Mouse (Mus musculus) bone marrow, adult 2 months (tissue): Measurements from ENCODE around the gene Tnp2.

ENCODE experiments used
- CTCF ChIP-seq: fragments of 200-500 bp; IDR thresholded peaks from 2 replicates; pipeline ENCODE4 v1.5.1; 2011; ENCODE audit warnings: low read length, control low read depth; ENCODE audit not compliant: control insufficient read depth, insufficient read depth
- POLR2A ChIP-seq: fragments of 200-500 bp; IDR thresholded peaks from 2 replicates; pipeline ENCODE4 v1.6.1; 2011; ENCODE audit warnings: low read depth, mild to moderate bottlenecking, control low read depth, low read length, borderline replicate concordance; ENCODE audit not compliant: control insufficient read depth

DNA sequence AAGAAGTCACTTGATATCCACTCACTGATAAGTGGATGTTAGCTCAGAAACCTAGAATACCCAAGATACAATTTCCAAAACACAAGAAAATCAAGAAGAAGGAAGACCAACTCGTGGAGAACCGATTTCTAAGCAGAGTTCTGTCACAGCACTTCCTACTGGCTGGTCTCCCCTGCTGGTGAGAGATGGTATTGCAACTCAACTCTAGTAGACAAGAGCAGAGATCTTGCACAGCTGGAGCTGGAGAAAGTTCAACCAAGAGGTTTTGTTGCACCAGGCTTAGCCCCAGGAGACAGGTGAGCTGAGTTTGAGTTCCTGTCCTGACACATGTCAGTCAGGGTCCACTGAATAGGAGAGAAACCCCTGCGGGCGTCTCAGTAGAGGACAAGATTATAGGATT, 21.3 kb downstream of the Tnp2 start:
- TF ChIP-seq POLR2A = no peak
- TF ChIP-seq CTCF = peak; percentile 62
